Mouse (Mus musculus) bone marrow macrophage, adult 2 months (primary cell): Measurements from ENCODE around the gene Cdk18.

Experiments used
- CTCF ChIP-seq: IDR thresholded peaks from 2 replicates; pipeline ENCODE4 v1.5.1; 2012; ENCODE audit warnings: low read depth, mild to moderate bottlenecking, low read length, moderate library complexity
- POLR2A ChIP-seq: IDR thresholded peaks from 2 replicates; pipeline ENCODE4 v1.6.1; 2012; ENCODE audit warnings: mild to moderate bottlenecking, low read depth, low read length, borderline replicate concordance

GRCm38 (mm10) chr1:132138576-132139415, 688 bp downstream of the Cdk18 start:
- no peak for TF ChIP-seq CTCF
- TF ChIP-seq POLR2A: peak; percentile 23; the same call in 1 of the 2 replicates
